Mouse (Mus musculus): ENCODE measurements around the gene Ceacam18. TPM values are rescaled to one million over a fixed set of nuclear protein-coding genes. Genes with fewer than 3 reads are reported as not detected.

The Ceacam18 gene
- polyA plus RNA-seq, 1 experiment from 2014 or later: 0.14 TPM

- H3K27ac ChIP-seq (ENCODE audit: low read depth): peak overlapping the region; percentile 44; the same call in 1 of the 2 replicates
- H3K9me3 ChIP-seq (ENCODE audit: low read length): no peaks in the 10 kb centered on the region
- H3K9ac ChIP-seq (replicated peaks): no peak overlapping the region
- ATAC-seq (peak; percentile 51), DNase-seq (no peak)
- no peaks in the 10 kb centered on the region for H3K27me3 ChIP-seq (ENCODE audit: insufficient read depth, low read length)
- H3K36me3 ChIP-seq (replicated peaks; ENCODE audit: insufficient read depth, low read length): no peaks in the 10 kb centered on the region
- no peak overlapping the region for H3K4me3 ChIP-seq (ENCODE audit: low read depth, low read length)
- no peak overlapping the region for H3K4me2 ChIP-seq (ENCODE audit: low read depth, low read length)
- WGBS (ENCODE audit: insufficient replicate concordance): 38% methylated on average over 2 of the region's 2 CpGs
- no peak for TF ChIP-seq CTCF (IDR thresholded peaks at IDR 0.05; ENCODE audit: low read depth)
- TF ChIP-seq EP300 (IDR thresholded peaks at IDR 0.05; ENCODE audit: low read depth): no peak
- no peaks in the 10 kb centered on the region for H3K4me1 ChIP-seq (ENCODE audit: insufficient read depth)
These were observed 1.7 kb downstream of the Ceacam18 start for GRCm38 (mm10) chr7:43636194-43636593.

- no peak for TF ChIP-seq EP300 (IDR thresholded peaks at IDR 0.05; ENCODE audit: low read depth)
- no peak for TF ChIP-seq CTCF (IDR thresholded peaks at IDR 0.05; ENCODE audit: low read depth)
- DNase-seq (no peak), ATAC-seq (no peak)
- no peaks in the 10 kb centered on the region for H3K36me3 ChIP-seq (replicated peaks; ENCODE audit: insufficient read depth, low read length)
- no peaks in the 10 kb centered on the region for H3K4me1 ChIP-seq (ENCODE audit: insufficient read depth)
- no peak overlapping the region for H3K4me2 ChIP-seq (ENCODE audit: low read depth, low read length)
- no peak overlapping the region for H3K4me3 ChIP-seq (ENCODE audit: low read depth, low read length)
- no peaks in the 10 kb centered on the region for H3K27me3 ChIP-seq (ENCODE audit: insufficient read depth, low read length)
- H3K9me3 ChIP-seq (ENCODE audit: low read length): no peaks in the 10 kb centered on the region
- no peak overlapping the region for H3K9ac ChIP-seq (replicated peaks)
- H3K27ac ChIP-seq (ENCODE audit: low read depth): no peak overlapping the region
- WGBS (ENCODE audit: insufficient replicate concordance): 33% methylated on average over 1 of the region's 1 CpGs
These were observed 2.6 kb downstream of the Ceacam18 start for GRCm38 (mm10) chr7:43637118-43637517.

DNA sequence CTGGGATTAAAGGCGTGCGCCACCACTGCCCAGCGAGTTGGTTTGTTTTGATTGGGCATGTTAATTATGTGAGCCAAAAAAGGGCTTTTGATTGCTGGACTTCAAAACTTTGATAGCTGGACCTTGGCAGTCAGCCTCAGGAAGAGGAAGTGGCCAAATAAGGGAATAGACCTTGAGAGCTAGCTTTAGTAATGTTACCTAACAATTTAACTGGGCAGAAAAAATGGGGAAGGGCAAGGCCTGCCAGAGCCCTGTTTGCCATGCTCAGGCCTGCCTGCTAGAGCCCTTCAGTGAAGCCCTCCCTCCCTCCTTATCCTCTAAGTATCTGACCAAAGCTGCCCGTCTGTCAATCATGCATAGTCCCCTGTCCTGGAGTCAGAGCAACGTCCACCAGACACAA, 8.1 kb downstream of the Ceacam18 start:
- DNase-seq (no peak), ATAC-seq (peak; percentile 44)
- H3K4me1 ChIP-seq (ENCODE audit: insufficient read depth): no peaks in the 10 kb centered on the region
- H3K36me3 ChIP-seq (replicated peaks; ENCODE audit: insufficient read depth, low read length): no peaks in the 10 kb centered on the region
- H3K9ac ChIP-seq (replicated peaks): no peak overlapping the region
- no peak overlapping the region for H3K4me2 ChIP-seq (ENCODE audit: low read depth, low read length)
- no peaks in the 10 kb centered on the region for H3K27me3 ChIP-seq (ENCODE audit: insufficient read depth, low read length)
- H3K4me3 ChIP-seq (ENCODE audit: low read depth, low read length): no peak overlapping the region
- TF ChIP-seq EP300 (IDR thresholded peaks at IDR 0.05; ENCODE audit: low read depth): no peak
- no peak for TF ChIP-seq CTCF (IDR thresholded peaks at IDR 0.05; ENCODE audit: low read depth)
- peak overlapping the region; percentile 72 for H3K27ac ChIP-seq (ENCODE audit: low read depth)
- 50% methylated on average over 5 of the region's 5 CpGs for WGBS (ENCODE audit: insufficient replicate concordance)
- H3K9me3 ChIP-seq (ENCODE audit: low read length): no peaks in the 10 kb centered on the region

GRCm38 (mm10) chr7:43643046-43643652, 8.6 kb downstream of the Ceacam18 start:
- H3K9me3 ChIP-seq (ENCODE audit: low read length): no peaks in the 10 kb centered on the region
- H3K4me3 ChIP-seq (ENCODE audit: low read depth, low read length): no peak overlapping the region
- peak overlapping the region; percentile 72 for H3K27ac ChIP-seq (ENCODE audit: low read depth)
- ATAC-seq (peak; percentile 33; the same call in 1 of the 2 replicates), DNase-seq (no peak)
- TF ChIP-seq CTCF (IDR thresholded peaks at IDR 0.05; ENCODE audit: low read depth) (no peak), EP300 (IDR thresholded peaks at IDR 0.05; ENCODE audit: low read depth) (no peak)
- H3K4me1 ChIP-seq (ENCODE audit: insufficient read depth): no peaks in the 10 kb centered on the region
- H3K4me2 ChIP-seq (ENCODE audit: low read depth, low read length): no peak overlapping the region
- 62% methylated on average over 17 of the region's 17 CpGs for WGBS (ENCODE audit: insufficient replicate concordance)
- H3K36me3 ChIP-seq (replicated peaks; ENCODE audit: insufficient read depth, low read length): no peaks in the 10 kb centered on the region
- H3K27me3 ChIP-seq (ENCODE audit: insufficient read depth, low read length): no peaks in the 10 kb centered on the region
- no peak overlapping the region for H3K9ac ChIP-seq (replicated peaks)

DNA sequence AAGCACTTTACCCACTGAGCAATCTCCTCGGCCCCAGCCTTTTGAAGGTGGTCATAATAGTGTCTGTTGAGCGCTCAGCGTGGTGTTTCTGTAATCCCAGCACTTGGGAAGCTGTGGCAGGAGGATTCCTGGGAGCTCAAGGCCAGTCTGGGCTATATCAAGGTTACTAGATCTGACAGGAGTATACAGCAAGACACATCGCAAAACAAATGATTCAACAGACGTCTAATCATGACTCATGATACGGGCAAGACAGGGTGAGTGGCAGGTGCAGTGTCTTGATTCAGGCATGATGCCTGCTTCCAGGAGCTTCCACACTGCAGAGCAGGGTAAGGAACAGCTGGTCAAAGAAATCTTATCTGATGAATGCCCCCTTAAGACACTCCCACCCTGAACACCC, 18.2 kb downstream of the Ceacam18 start:
- H3K27ac ChIP-seq (ENCODE audit: low read depth): no peak overlapping the region
- no peak for TF ChIP-seq EP300 (IDR thresholded peaks at IDR 0.05; ENCODE audit: low read depth)
- no peak for TF ChIP-seq CTCF (IDR thresholded peaks at IDR 0.05; ENCODE audit: low read depth)
- H3K4me1 ChIP-seq (ENCODE audit: insufficient read depth): no peaks in the 10 kb centered on the region
- WGBS (ENCODE audit: insufficient replicate concordance): 86% methylated on average over 6 of the region's 6 CpGs
- H3K9me3 ChIP-seq (ENCODE audit: low read length): no peaks in the 10 kb centered on the region
- no peak for ATAC-seq
- no peaks in the 10 kb centered on the region for H3K27me3 ChIP-seq (ENCODE audit: insufficient read depth, low read length)
- no peak for DNase-seq
- H3K9ac ChIP-seq (replicated peaks): no peak overlapping the region
- H3K4me2 ChIP-seq (ENCODE audit: low read depth, low read length): no peak overlapping the region
- 0 out of 2 replicates have a peak, but pooled peaks cover 3% of the 10 kb centered on the region for H3K36me3 ChIP-seq (replicated peaks; ENCODE audit: insufficient read depth, low read length)
- H3K4me3 ChIP-seq (ENCODE audit: low read depth, low read length): no peak overlapping the region

DNA sequence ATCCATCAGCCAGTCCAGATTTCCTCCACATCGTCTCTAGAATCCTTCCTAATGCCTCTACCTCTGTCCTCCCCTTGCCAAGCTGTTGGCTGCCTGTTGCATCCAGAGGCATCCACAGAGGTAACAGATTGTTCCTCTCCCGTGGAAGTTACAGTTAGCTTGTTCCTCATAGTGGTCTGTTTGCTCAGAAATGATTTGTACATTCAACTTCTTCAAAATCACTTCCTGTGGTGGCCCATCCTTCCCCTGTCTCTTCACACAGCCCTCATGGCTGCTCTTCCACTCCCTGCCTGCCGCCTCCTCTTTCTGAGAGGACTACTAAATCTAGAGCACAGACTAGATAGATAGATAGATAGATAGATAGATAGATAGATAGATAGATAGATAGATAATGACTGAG, 20.0 kb downstream of the Ceacam18 start:
- Histone ChIP-seq H3K27ac (ENCODE audit: low read depth) (0 out of 2 replicates have a peak overlapping the region, but pooled peaks have one; percentile 17), H3K9ac (replicated peaks) (no peak overlapping the region), H3K9me3 (ENCODE audit: low read length) (no peaks in the 10 kb centered on the region), H3K4me2 (ENCODE audit: low read depth, low read length) (0 out of 2 replicates have a peak overlapping the region, but pooled peaks have one; percentile 3), H3K4me1 (ENCODE audit: insufficient read depth) (no peaks in the 10 kb centered on the region), H3K36me3 (replicated peaks; ENCODE audit: insufficient read depth, low read length) (0 out of 2 replicates have a peak, but pooled peaks cover 3% of the 10 kb centered on the region), H3K4me3 (ENCODE audit: low read depth, low read length) (0 out of 2 replicates have a peak overlapping the region, but pooled peaks have one; percentile 8), H3K27me3 (ENCODE audit: insufficient read depth, low read length) (no peaks in the 10 kb centered on the region)
- no peak for TF ChIP-seq CTCF (IDR thresholded peaks at IDR 0.05; ENCODE audit: low read depth)
- TF ChIP-seq EP300 (IDR thresholded peaks at IDR 0.05; ENCODE audit: low read depth): peak; percentile 47; the same call in 1 of the 2 replicates
- WGBS (ENCODE audit: insufficient replicate concordance): 30% methylated on average over 3 of the region's 3 CpGs
- ATAC-seq: peak; percentile 40; the same call in 1 of the 2 replicates
- DNase-seq: no peak
